Comparison of ENCODE assay signal across 11 mouse cellular contexts in the genomic region with DNA sequence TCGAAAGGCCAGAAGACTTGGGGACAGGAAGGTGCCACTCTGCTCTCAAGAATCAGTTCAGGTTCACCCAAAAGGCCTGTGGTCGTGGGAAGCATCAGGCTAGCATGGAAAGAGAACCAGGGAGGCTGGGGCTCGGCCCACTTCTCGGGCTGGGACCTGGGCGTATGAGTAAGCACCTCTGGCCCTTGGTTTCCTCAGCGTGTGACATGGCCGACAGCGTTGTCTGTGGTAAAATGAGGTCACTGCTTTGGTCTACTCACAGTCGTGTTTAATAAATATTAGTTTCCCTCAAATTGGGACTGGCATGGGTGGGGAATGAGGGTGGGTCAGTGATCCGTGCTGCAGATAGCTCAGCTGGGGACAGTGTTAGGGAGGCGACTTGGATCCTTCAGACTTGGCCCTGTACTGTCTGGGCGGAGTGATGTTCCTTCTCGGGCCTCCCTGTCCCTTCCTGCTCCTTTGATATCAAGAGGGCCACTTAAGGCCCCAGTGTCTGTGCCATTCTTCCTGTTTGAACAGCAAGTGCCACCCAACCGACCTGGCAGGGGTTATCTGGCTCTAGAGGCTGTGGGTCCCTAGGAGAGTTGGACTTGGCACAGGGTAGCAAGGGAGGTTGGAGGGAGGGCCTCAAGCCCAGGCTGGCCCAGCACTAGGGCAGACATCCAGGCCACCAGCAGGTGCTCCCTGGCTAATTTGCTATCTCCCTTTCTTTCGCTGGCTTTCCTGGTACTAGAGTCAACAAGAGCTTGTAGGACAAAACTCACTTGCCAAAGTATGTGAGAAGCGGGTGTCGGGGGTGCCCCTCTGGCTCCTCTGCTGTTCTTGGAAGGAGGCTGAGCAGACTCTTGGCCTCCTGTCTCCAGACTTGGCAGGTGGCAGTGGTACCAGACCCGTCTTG. TPM values are rescaled to one million over a fixed set of nuclear protein-coding genes. Genes with fewer than 3 reads are reported as not detected.
DNase-seq lines count a peak whose midpoint lies in the region; ATAC-seq and TF ChIP-seq lines count a peak whose summit lies in the region.
"Had no signal": no experiment of that assay in that cellular context is flagged by ENCODE, and none has a peak within 500 bp of the region (broad histone marks: within the 10 kb centered on the region; RNA-seq: fewer than 3 reads in every experiment).

No protein-coding gene starts in this region.

- 72% methylated on average over 18 of the region's 18 CpGs for WGBS in liver, adult 2 months
- 82% methylated on average over 18 of the region's 18 CpGs for WGBS in limb, embryonic 13.5 days
- WGBS in stomach, embryonic 15.5 days: 74% methylated on average over 18 of the region's 18 CpGs

- H3K36me3 ChIP-seq in liver, adult 2 months (ENCODE audit: control insufficient read depth, insufficient read depth, low read length): no peaks in the 10 kb centered on the region
- no peaks in the 10 kb centered on the region for H3K36me3 ChIP-seq in limb, embryonic 13.5 days
- H3K36me3 ChIP-seq in stomach, embryonic 15.5 days: no peaks in the 10 kb centered on the region

- no peak for ATAC-seq in limb, embryonic 13.5 days (ENCODE audit: low FRiP score, low read depth)
- no peak for ATAC-seq in stomach, embryonic 15.5 days (ENCODE audit: insufficient read depth, low FRiP score, low read depth)
- ATAC-seq in activated CD4-positive, CD25-positive, alpha-beta regulatory T cell, adult 4 months: no peak

- H3K9me3 ChIP-seq in limb, embryonic 13.5 days: peaks cover 5% of the 10 kb centered on the region; the same call in 1 of the 2 replicates
- H3K9me3 ChIP-seq in stomach, embryonic 15.5 days: no peaks in the 10 kb centered on the region

- H3K9ac ChIP-seq in liver, adult 2 months (ENCODE audit: low read depth, low read length): no peak overlapping the region
- no peak overlapping the region for H3K9ac ChIP-seq in limb, embryonic 13.5 days
- H3K9ac ChIP-seq in stomach, embryonic 15.5 days: no peak overlapping the region
- H3K9ac ChIP-seq: hindbrain, embryonic 14.5 days had no signal

- H3K79me2 ChIP-seq in liver, adult 2 months (ENCODE audit: control insufficient read depth, insufficient read depth, low read length): no peaks in the 10 kb centered on the region

- no peak overlapping the region for H3K4me3 ChIP-seq in liver, adult 2 months (ENCODE audit: insufficient read depth, low read depth, low read length)
- H3K4me3 ChIP-seq in limb, embryonic 13.5 days: no peak overlapping the region
- no peak overlapping the region for H3K4me3 ChIP-seq in stomach, embryonic 15.5 days (replicated peaks)

- no peak for TF ChIP-seq CTCF in liver, adult 2 months (IDR thresholded peaks at IDR 0.05; ENCODE audit: low read depth, low read length)

- DNase-seq in gastrocnemius, adult 18-20 months (ENCODE audit: low spot score): peak; percentile 59
- no peak for DNase-seq in gastrocnemius, postnatal 4 days (ENCODE audit: low spot score in 2 of 2)
- DNase-seq in liver, adult 2 months (ENCODE audit: extremely low read depth, low read depth, low spot score): peak; percentile 31
- DNase-seq in liver: no peak
- no peak for DNase-seq in frontal cortex, postnatal 36 days (ENCODE audit: low spot score in 2 of 2)
- DNase-seq: adrenal gland, adult 8-10 months had no signal

- no peak for TF ChIP-seq POLR2A in liver, adult 2 months (IDR thresholded peaks at IDR 0.05; ENCODE audit: extremely low read depth, insufficient read depth, low read length)

- no peaks in the 10 kb centered on the region for H3K27me3 ChIP-seq in liver, adult 2 months (ENCODE audit: control insufficient read depth, insufficient read depth, low read length)
- no peaks in the 10 kb centered on the region for H3K27me3 ChIP-seq in limb, embryonic 13.5 days
- no peaks in the 10 kb centered on the region for H3K27me3 ChIP-seq in stomach, embryonic 15.5 days (replicated peaks)

- H3K4me1 ChIP-seq in liver, adult 2 months (ENCODE audit: control insufficient read depth, insufficient read depth, low read length): no peaks in the 10 kb centered on the region
- peaks cover 58% of the 10 kb centered on the region for H3K4me1 ChIP-seq in limb, embryonic 13.5 days
- peaks cover 47% of the 10 kb centered on the region for H3K4me1 ChIP-seq in stomach, embryonic 15.5 days

- H3K27ac ChIP-seq in liver, adult 2 months (replicated peaks; ENCODE audit: insufficient read depth, low read depth, low read length): no peak overlapping the region
- H3K27ac ChIP-seq in limb, embryonic 13.5 days: peak overlapping the region; percentile 22; the same call in 1 of the 2 replicates
- peak overlapping the region; percentile 69; the same call in 1 of the 2 replicates for H3K27ac ChIP-seq in stomach, embryonic 15.5 days
- H3K27ac ChIP-seq: hindbrain, embryonic 14.5 days had no signal

- no peak overlapping the region for H3K4me2 ChIP-seq in limb, embryonic 13.5 days (replicated peaks)
- H3K4me2 ChIP-seq in stomach, embryonic 15.5 days: no peak overlapping the region
- H3K4me2 ChIP-seq: hindbrain, embryonic 14.5 days had no signal

RNA-seq across cellular contexts. Expression of gene Ccr7, which starts 26.8 kb away (rescaled TPM):
- not detected for total RNA-seq in gastrocnemius, adult 18-20 months (2021)
- under 1 TPM; 0.12 to 0.18 TPM for total RNA-seq in gastrocnemius, postnatal 4 days (2021)
- total RNA-seq in liver, adult 2 months (2014; rRNA removed): 0.55 and 0.74 TPM in 2 replicates
- 0.91 and 1.5 TPM in 2 replicates for polyA plus RNA-seq in liver, adult 2 months (2012; rRNA removed)
- 0.39 and 0.83 TPM in 2 replicates for polyA plus RNA-seq in limb, embryonic 13.5 days (2015; fragmentation: Nextera tagmentation; extraction: Ambion mirVana)
- 0.21 and 0.27 TPM in 2 replicates for polyA plus RNA-seq in stomach, embryonic 15.5 days (2015; fragmentation: Nextera tagmentation; extraction: Ambion mirVana)
- 100 to 1,000 TPM; 243 to 261 TPM for polyA plus RNA-seq in activated CD4-positive, CD25-positive, alpha-beta regulatory T cell, adult 4 months (2017; shearing (Covaris generic))
- total RNA-seq: layer of hippocampus, postnatal 25 days had no signal
- polyA plus RNA-seq: hindbrain, embryonic 14.5 days had no signal

RNA-seq across cellular contexts. Expression of gene Tns4, which starts 38.9 kb away (rescaled TPM):
- total RNA-seq in gastrocnemius, adult 18-20 months (2021): under 1 TPM in 1 of 2 experiments, not detected in 1; 0.07 TPM
- under 1 TPM in 1 of 2 experiments, not detected in 1; 0.13 TPM for total RNA-seq in gastrocnemius, postnatal 4 days (2021)
- 0.27 and 0.46 TPM in 2 replicates for total RNA-seq in liver, adult 2 months (2014; rRNA removed)
- 0.27 and 1.2 TPM in 2 replicates for polyA plus RNA-seq in liver, adult 2 months (2012; rRNA removed)
- 0.55 and 1.2 TPM in 2 replicates for polyA plus RNA-seq in limb, embryonic 13.5 days (2015; fragmentation: Nextera tagmentation; extraction: Ambion mirVana)
- polyA plus RNA-seq in stomach, embryonic 15.5 days (2015; fragmentation: Nextera tagmentation; extraction: Ambion mirVana): 1.4 and 1.5 TPM in 2 replicates
- polyA plus RNA-seq in activated CD4-positive, CD25-positive, alpha-beta regulatory T cell, adult 4 months (2017; shearing (Covaris generic)): not detected
- total RNA-seq: layer of hippocampus, postnatal 25 days had no signal

Comparison
In these comparisons a context has a peak if more than half of its experiments do, and no peak if none do; other contexts are left out.
1. DNase-seq: peak in gastrocnemius, adult 18-20 months (single experiment) and liver, adult 2 months (single experiment); none in gastrocnemius, postnatal 4 days (0 of 2), liver (single experiment) and frontal cortex, postnatal 36 days (0 of 2).
2. RNA of gene Ccr7, which starts 26.8 kb away (polyA plus RNA-seq): 243 to 261 TPM in activated CD4-positive, CD25-positive, alpha-beta regulatory T cell, adult 4 months; 0.91 to 1.5 TPM in liver, adult 2 months, 0.39 to 0.83 TPM in limb, embryonic 13.5 days and 0.21 to 0.27 TPM in stomach, embryonic 15.5 days; every median in the first group is over 10 times any median in the second.